Mouse (Mus musculus): Measurements from ENCODE around the gene Thsd4.

- TF ChIP-seq POLR2A (IDR thresholded peaks at IDR 0.05; ENCODE audit: low read depth, low read length): no peak
- TF ChIP-seq CTCF (conservative IDR thresholded peaks at IDR 0.05; ENCODE audit: insufficient read depth, insufficient read length, low read depth, low read length): no peak
Observed at GRCm38 (mm10) chr9:59985900-59986572, 535.8 kb downstream of the Thsd4 start.
